Mouse (Mus musculus): Measurements from ENCODE around the gene Hook2. TPM values are rescaled to one million over a fixed set of nuclear protein-coding genes. Genes with fewer than 3 reads are reported as not detected.

Hook2 gene
- total RNA-seq (2014; rRNA removed) (30.3 and 32.5 TPM in 2 replicates), polyA plus RNA-seq (2015; fragmentation: Nextera tagmentation; extraction: Ambion mirVana) (22.6 and 28.7 TPM in 2 replicates)

GRCm38 (mm10) chr8:84990349-84990748 is at the start of gene Hook2:
Gene Hook2 (plus strand): TSS chr8:84990603.
- peak within 1 kb of the TSS; percentile 92 for H3K4me2 ChIP-seq (ENCODE audit: low read depth)
- H3K9me3 ChIP-seq (ENCODE audit: low read length): no peaks in the 10 kb centered on the region
- TF ChIP-seq CTCF (IDR thresholded peaks at IDR 0.05; ENCODE audit: low read depth): peak; percentile 98
- DNase-seq: peak; percentile 98
- ATAC-seq: peak; percentile 87
- H3K36me3 ChIP-seq (ENCODE audit: insufficient read depth): no peaks in the 10 kb centered on the region
- H3K4me3 ChIP-seq (ENCODE audit: low read depth, low read length): peak within 1 kb of the TSS; percentile 69
- peak within 1 kb of the TSS; percentile 87 for H3K27ac ChIP-seq (ENCODE audit: low read depth, low read length)
- H3K4me1 ChIP-seq (ENCODE audit: insufficient read depth): peaks cover 13% of the 10 kb centered on the region
- H3K27me3 ChIP-seq (ENCODE audit: insufficient read depth, low read length): no peaks in the 10 kb centered on the region; the same call in 1 of the 2 replicates
- peak within 1 kb of the TSS; percentile 85 for H3K9ac ChIP-seq
- 6% methylated on average over 28 of the region's 28 CpGs for WGBS

GRCm38 (mm10) chr8:84943699-84944098 is 46.7 kb upstream of the Hook2 start:
- no peak for TF ChIP-seq CTCF (IDR thresholded peaks at IDR 0.05; ENCODE audit: low read depth)
- Histone ChIP-seq H3K36me3 (ENCODE audit: insufficient read depth) (no peaks in the 10 kb centered on the region), H3K27ac (ENCODE audit: low read depth, low read length) (no peak overlapping the region), H3K9ac (0 out of 2 replicates have a peak overlapping the region, but pooled peaks have one; percentile 40), H3K4me2 (ENCODE audit: low read depth) (no peak overlapping the region), H3K4me1 (ENCODE audit: insufficient read depth) (0 out of 2 replicates have a peak, but pooled peaks cover 9% of the 10 kb centered on the region), H3K9me3 (ENCODE audit: low read length) (no peaks in the 10 kb centered on the region), H3K4me3 (ENCODE audit: low read depth, low read length) (no peak overlapping the region; the same call in 1 of the 2 replicates), H3K27me3 (ENCODE audit: insufficient read depth, low read length) (peaks cover 5% of the 10 kb centered on the region; the same call in 1 of the 2 replicates)
- 16% methylated on average over 4 of the region's 4 CpGs for WGBS
- ATAC-seq (no peak), DNase-seq (no peak)

GRCm38 (mm10) chr8:84944478-84945160 is 45.8 kb upstream of the Hook2 start:
- no peak for TF ChIP-seq CTCF (IDR thresholded peaks at IDR 0.05; ENCODE audit: low read depth)
- DNase-seq (peak; percentile 76), ATAC-seq (peak; percentile 17)
- H3K4me2 ChIP-seq (ENCODE audit: low read depth): peak overlapping the region; percentile 69
- 0 out of 2 replicates have a peak, but pooled peaks cover 9% of the 10 kb centered on the region for H3K4me1 ChIP-seq (ENCODE audit: insufficient read depth)
- no peaks in the 10 kb centered on the region for H3K9me3 ChIP-seq (ENCODE audit: low read length)
- H3K27ac ChIP-seq (ENCODE audit: low read depth, low read length): no peak overlapping the region
- 3% methylated on average over 26 of the region's 26 CpGs for WGBS
- H3K9ac ChIP-seq: peak overlapping the region; percentile 80
- peak overlapping the region; percentile 77 for H3K4me3 ChIP-seq (ENCODE audit: low read depth, low read length)
- H3K36me3 ChIP-seq (ENCODE audit: insufficient read depth): no peaks in the 10 kb centered on the region
- peaks cover 5% of the 10 kb centered on the region; the same call in 1 of the 2 replicates for H3K27me3 ChIP-seq (ENCODE audit: insufficient read depth, low read length)

- Histone ChIP-seq H3K4me1 (ENCODE audit: insufficient read depth) (0 out of 2 replicates have a peak, but pooled peaks cover 9% of the 10 kb centered on the region), H3K36me3 (ENCODE audit: insufficient read depth) (no peaks in the 10 kb centered on the region), H3K9me3 (ENCODE audit: low read length) (no peaks in the 10 kb centered on the region), H3K27me3 (ENCODE audit: insufficient read depth, low read length) (peaks cover 11% of the 10 kb centered on the region; the same call in 1 of the 2 replicates), H3K27ac (ENCODE audit: low read depth, low read length) (peak overlapping the region; percentile 84; the same call in 1 of the 2 replicates), H3K9ac (peak overlapping the region; percentile 80), H3K4me2 (ENCODE audit: low read depth) (peak overlapping the region; percentile 69), H3K4me3 (ENCODE audit: low read depth, low read length) (peak overlapping the region; percentile 77)
- 0% methylated on average over 11 of the region's 11 CpGs for WGBS
- DNase-seq (peak; percentile 80), ATAC-seq (peak; percentile 54)
- no peak for TF ChIP-seq CTCF (IDR thresholded peaks at IDR 0.05; ENCODE audit: low read depth)
Observed at GRCm38 (mm10) chr8:84945235-84945632, 45.2 kb upstream of the Hook2 start.

GRCm38 (mm10) chr8:84945633-84946527 is 44.5 kb upstream of the Hook2 start:
- H3K27me3 ChIP-seq (ENCODE audit: insufficient read depth, low read length): peaks cover 14% of the 10 kb centered on the region; the same call in 1 of the 2 replicates
- 1% methylated on average over 36 of the region's 67 CpGs for WGBS
- peak; percentile 81 for ATAC-seq
- peak overlapping the region; percentile 84 for H3K27ac ChIP-seq (ENCODE audit: low read depth, low read length)
- peak overlapping the region; percentile 77 for H3K4me3 ChIP-seq (ENCODE audit: low read depth, low read length)
- TF ChIP-seq CTCF (IDR thresholded peaks at IDR 0.05; ENCODE audit: low read depth): peak; percentile 75
- peak; percentile 78 for DNase-seq
- H3K9ac ChIP-seq: peak overlapping the region; percentile 80
- H3K4me2 ChIP-seq (ENCODE audit: low read depth): peak overlapping the region; percentile 69
- no peaks in the 10 kb centered on the region for H3K36me3 ChIP-seq (ENCODE audit: insufficient read depth)
- 0 out of 2 replicates have a peak, but pooled peaks cover 9% of the 10 kb centered on the region for H3K4me1 ChIP-seq (ENCODE audit: insufficient read depth)
- H3K9me3 ChIP-seq (ENCODE audit: low read length): no peaks in the 10 kb centered on the region

GRCm38 (mm10) chr8:84946528-84947240 is 43.7 kb upstream of the Hook2 start, which contains the start of gene Rtbdn:
Gene Rtbdn (plus strand): TSS chr8:84946991.
- ATAC-seq (peak; percentile 38), DNase-seq (peak; percentile 65)
- H3K27me3 ChIP-seq (ENCODE audit: insufficient read depth, low read length): peaks cover 14% of the 10 kb centered on the region; the same call in 1 of the 2 replicates
- H3K4me2 ChIP-seq (ENCODE audit: low read depth): peak within 1 kb of the TSS; percentile 69
- WGBS: 8% methylated on average over 17 of the region's 17 CpGs
- H3K9ac ChIP-seq: peak within 1 kb of the TSS; percentile 80
- no peaks in the 10 kb centered on the region for H3K9me3 ChIP-seq (ENCODE audit: low read length)
- H3K4me3 ChIP-seq (ENCODE audit: low read depth, low read length): peak within 1 kb of the TSS; percentile 77
- peak within 1 kb of the TSS; percentile 84 for H3K27ac ChIP-seq (ENCODE audit: low read depth, low read length)
- no peaks in the 10 kb centered on the region for H3K36me3 ChIP-seq (ENCODE audit: insufficient read depth)
- TF ChIP-seq CTCF (IDR thresholded peaks at IDR 0.05; ENCODE audit: low read depth): peak; percentile 50
- H3K4me1 ChIP-seq (ENCODE audit: insufficient read depth): 0 out of 2 replicates have a peak, but pooled peaks cover 9% of the 10 kb centered on the region
